Mouse (Mus musculus) common myeloid progenitor, adult 5-6 weeks (primary cell): ENCODE measurements around the gene Dennd4a. TPM values are rescaled to one million over a fixed set of nuclear protein-coding genes. Genes with fewer than 3 reads are reported as not detected.

Source experiments
- ATAC-seq: replicated peaks from 2 replicates; pipeline ENCODE4 v1.8.0; 2016; ENCODE audit warnings: low read depth, mild to moderate bottlenecking, moderate TSS enrichment, inconsistent platforms; ENCODE audit not compliant: poor library complexity, severe bottlenecking
- total RNA-seq: library from RNA; stranded (forward); fragments of 200-1000, 187-1606 nt; gene quantifications from 2 replicates; pipeline ENCODE4 v1.2.3, GENCODE M21; 2017

Gene Dennd4a
- total RNA-seq, 1 experiment from 2014 or later, result 49.2 TPM

DNA sequence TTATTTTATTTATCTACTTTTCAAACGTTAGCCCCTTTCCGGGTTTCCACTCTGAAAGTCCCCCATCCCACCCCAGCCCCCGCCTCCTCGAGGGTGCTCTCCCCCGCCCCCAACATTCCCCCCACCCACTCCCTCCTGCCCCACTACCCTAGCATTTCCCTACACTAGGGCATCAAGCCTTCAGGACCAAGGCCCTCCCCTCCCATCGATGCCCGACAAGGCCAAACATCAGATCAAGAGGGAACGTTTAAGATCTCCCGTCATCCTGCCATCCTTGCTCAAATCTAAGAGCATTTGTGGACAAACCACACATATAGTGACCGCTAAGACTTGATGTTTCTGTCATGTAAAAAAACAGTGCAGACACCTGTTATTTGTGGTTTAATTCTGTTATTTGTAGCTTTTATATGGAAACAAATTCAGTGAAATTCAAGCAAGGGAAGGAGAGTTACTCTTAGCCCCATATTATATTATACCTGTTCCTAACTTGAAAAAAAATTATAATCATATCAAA, 21.2 kb upstream of the Dennd4a start:
- no peak for ATAC-seq

DNA sequence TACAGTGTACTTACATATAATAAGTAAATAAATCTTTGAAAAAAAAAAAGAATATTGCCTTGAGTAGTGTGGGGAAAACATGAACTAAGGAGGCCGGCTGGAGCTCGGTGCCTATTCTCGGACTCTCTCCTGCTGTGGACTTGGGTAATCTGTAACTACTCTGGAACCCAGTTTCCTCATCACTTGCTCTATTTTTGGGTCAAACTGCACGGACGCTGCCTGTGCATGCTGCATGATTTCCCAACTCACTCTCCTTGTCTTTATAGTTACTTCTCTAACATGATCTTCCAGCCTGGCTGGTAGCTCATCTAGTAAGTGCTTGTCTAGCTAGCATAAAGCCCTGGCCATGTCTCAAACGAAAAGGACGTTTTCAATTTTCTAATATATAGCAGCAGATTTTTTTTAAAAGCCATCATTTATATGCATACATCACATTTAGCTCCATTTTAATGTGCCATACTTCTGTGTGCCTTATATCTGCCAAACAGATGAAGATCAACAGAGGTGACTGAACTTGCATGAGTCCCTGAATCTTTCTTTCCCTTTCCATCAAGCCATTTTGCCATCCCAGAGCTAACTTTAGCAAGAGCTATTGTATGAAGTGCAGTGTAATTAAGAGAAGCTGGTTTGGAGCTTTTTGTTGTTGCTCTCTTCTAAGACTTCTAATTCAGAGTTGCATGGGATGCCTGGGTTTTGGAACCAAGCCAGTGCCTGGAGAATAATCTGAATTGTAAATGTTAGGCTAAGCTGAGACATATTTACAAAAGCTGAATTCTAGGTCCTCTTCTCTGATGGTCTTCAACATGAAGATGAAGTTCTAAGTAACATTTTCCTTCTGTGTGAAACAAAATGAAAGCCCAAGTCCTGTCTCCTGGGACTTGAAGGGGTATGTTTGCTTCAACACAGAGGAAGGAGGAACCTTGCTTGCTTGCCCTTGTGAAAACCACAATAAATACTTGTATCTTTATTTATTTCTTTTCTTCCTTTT, 20.2 kb upstream of the Dennd4a start:
- ATAC-seq, result 0 out of 2 replicates have a peak, but pooled peaks have one; percentile 16

DNA sequence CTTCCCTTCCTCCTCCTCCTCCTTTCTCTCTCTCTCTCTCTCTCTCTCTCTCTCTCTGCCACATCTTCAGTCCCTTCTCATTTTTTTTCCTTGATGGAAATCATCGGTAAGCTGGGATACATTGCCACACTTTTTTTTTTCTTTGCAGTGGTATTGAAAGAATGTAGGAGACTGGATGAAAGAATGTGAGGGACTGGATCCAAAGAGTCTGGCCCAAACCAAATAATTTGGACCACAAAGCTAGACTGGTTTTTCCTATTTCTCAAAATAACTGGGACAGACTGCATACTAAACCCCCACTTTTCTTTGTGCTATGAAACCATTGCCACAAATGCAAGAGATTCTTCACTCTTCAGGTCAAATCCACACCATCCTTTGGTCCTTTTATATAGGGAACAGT, 19.5 kb upstream of the Dennd4a start:
- no peak for ATAC-seq

DNA sequence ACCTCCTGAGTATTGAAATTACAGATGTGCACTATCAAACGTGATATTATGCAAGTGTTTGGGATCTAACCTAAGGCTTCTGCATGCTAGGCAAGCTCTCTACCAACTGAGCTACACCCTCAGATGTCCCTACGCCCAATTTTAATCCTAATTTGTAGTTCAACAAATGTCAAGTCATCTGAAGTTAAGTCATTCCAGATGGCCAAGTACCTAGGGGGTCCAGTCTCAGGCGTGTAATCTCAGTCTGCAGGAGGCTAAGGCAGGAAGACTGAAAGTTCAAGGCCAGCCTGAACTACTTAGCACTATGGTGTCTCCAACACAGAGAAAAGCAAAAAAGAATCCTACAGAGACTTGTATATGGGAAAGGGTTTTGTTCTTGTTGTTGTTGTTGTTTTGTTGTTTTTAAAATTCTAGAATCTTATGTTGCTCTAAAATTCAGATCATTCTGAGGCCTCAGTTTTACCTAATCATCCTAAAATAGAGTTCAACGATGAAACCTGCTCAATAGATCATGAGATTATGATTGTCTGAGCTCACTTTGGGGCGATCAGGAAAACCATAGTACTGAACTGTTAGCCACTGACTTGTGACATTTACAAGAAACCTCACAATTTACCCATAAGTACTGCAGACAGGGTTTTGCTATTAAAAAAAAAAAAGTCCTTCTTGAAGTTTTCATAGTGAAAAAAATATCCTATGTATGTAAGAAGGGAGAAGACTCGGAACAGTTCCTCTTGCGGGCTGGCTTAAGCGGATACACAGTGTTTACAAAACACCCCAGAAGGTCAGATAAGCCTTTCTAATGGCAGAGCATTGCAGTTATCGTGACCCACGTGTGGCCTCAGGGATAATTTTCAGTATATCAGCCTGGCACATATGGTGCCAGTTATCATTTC, 18.5 kb upstream of the Dennd4a start:
- ATAC-seq, result peak; percentile 67

DNA sequence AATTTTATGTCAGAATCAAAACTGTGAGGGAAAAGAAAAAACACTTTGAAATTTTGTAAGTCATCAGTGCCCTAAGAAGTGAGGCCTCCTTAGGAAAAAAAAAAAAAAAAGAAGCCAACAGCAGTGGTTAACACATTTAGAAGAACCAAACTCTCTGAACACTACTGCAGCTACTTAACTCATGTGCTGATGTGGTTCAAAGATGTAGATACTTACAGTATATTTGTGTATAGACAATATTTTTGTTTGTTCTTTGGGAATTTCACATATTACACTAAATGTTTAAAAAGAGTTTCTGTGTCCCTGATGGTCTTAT, 17.9 kb upstream of the Dennd4a start:
- ATAC-seq, result peak; percentile 13

DNA sequence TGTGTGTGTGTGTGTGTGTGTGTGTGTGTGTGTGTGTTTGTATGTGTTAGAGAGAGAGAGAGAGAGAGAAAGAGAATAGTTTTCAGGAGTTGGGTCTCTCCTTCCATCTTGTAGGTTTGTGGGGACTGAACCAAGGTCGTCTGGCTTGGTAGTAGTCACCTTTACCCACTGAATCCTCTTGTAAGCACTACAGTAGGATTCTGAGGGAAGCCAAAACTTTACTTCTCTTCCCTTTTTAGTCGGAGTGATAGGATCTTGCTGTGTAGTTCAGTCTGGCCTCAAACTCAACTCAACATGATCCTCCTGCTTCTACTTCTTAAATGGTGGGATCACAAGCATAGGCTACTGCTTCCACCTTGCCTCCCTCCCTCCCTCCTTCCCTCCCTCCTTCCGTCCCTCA, 17.3 kb upstream of the Dennd4a start:
- no peak for ATAC-seq

DNA sequence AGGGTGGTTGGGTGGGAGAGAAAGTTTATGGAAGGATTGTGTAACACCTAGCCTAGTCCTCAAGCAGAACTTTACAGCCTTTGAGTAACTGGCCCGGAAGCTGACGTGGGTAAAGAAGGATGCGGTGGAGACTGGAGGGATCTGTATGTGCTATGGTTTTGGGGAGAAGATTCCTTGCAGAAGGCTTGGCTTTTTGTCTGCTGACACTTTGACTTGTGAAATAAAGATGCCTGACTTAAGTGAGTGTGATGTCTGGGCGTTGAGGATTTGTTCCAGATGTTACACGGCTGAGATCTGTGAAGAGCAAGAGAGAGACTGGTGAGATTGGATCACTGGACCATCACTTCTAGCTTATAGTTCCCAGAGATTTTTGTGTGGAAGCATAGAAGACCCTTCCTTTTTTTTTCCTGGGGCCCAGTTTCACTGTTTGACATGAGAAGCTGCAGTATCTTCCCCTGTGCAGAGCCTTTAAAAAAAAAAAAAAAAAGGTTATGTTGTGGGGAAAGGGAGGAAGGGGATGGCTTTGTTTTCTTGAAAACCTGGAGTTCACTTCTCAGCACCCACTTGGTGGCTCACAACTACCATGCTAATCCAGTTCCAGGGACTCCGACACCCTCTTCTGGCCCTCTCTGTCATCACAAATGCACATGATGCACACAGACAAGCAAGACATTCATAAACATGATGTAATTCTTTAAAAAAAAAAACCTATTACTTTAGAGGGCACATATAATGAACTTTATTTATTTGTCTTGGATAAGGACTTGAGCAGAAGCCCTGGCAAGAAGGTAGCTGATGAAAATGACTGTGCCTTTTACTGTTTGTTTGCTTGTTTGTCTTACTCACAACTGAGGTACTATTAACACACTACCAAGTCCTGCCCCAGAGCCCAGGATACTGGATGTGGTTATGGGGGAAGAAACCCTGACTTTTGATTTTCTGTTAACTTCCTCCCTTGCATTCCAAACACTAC, 16.4 kb upstream of the Dennd4a start:
- no peak for ATAC-seq

DNA sequence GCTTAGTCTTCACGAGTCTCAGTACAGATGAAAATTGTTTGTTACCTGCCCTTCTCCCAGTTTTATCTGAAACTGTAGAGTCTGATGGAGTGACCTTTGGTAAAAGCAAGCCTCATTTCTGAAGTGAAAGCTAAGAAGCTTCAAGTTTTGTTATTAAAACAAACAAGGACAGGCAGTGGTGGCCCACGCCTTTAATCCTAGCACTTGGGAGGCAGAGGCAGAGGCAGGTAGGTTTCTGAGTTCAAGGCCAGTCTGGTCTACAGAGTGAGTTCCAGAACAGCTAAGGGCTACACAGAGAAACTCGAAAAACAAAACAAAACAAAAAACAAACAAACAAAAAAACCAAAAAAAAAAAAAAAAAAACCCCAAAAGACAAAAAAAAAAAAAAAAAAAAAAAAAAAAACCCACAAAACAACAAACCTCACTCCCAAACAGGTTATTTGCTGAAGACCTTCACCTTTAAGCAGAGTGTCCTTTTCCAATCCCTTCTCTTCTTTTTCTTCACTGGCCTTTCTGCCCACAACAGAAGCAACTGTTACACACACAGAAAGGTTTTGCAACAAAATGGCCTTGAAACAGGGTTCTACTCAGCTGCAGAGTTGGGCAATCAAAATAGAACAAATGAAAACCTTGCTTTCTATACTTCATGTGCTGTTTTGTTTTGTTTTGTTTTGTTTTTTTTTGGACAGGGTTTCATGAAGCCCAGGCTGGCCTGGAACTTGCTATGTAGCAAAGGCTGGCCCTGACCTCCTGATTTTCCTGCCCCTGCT, 15.1 kb upstream of the Dennd4a start:
- no peak for ATAC-seq

DNA sequence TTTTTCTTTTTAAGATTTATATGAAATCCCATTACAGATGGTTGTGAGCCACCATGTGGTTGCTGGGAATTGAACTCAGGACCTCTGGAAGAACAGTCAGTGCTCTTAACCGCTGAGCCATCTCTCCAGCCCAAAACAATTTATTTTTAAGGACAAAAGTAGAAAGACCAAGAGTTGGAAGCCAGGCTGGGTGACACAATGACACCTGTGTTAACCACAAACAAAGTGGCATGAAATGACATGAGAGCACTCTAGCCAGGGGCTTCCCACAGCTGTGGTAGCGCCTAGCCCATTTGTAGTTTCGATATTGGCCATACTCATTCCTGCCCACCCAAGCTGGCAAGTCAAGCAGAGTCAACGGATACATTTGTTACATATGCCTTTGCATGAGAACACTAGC, 13.7 kb upstream of the Dennd4a start:
- ATAC-seq, result no peak

DNA sequence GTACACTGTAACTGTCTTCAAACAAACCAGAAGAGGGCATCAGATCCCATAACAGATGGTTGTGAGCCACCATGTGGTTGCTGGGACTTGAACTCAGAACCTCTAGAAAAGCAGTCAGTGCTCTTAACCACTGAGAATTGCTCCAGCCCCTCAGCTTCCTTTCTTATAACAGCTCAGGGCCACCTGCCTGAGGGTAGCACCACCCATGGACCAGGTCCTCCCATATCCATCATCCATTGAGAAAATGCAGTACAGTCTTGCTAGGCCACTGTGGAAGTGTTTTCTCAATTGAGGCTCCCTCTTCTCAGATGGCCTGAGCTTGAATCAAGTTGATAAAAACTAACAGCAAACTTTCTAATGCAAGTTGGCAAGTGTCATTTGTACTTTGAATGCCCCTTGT, 13.0 kb upstream of the Dennd4a start:
- no peak for ATAC-seq

DNA sequence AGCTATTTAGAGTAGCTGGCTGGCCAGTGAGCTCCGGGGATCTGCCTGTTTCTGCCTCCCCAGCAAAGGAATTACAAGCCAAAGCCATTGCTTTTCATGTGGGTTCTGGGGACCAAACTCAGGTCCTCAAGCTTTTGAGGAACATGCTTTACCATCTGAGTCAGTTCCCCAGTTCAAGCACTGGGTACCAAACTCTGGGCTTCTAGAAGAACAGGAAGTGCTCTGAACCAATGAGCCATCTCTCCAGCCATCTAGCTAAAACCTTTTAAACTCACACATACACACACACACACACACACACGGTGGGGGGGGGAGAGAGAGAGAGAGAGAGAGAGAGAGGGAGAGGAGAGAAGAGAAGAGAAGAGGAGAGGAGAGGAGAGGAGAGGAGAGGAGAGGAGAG, 12.3 kb upstream of the Dennd4a start:
- no peak for ATAC-seq

DNA sequence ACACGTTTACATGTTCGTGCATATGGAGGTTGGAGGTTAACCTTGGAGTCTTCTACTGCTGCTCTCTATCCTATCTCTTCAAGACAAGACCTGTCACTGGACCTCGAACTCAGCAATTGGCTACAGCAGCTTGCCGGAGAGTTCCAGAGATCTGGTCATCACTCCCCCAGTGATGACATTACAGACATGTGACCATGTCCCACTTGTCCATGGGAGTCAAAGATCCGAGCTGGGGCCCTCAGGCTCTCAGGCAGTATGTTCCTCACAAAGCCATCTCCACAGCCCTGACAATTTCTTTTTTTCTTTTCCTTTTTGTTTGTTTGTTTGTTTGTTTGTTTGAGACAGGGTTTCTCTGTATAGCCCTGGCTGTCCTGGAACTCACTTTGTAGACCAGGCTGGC, 11.6 kb upstream of the Dennd4a start:
- no peak for ATAC-seq

DNA sequence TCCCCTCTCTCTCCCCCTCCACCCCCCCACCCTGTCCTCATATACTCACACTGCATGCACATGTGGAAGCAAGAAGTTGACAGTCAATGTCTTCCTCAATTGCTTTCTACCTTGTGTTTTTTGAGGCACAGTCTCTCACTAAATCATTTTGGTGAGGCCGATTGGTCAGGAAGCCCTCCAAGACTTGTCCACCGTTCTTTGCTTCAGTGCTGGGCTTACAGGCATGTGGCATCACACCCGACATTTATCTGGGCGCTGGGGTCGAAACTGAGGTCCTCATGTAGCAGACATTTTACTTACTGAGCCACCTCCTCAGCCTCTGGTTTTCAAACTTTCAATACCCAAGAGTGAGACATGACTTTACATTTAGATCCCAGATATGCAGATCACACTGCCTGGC, 8.6 kb upstream of the Dennd4a start:
- no peak for ATAC-seq

DNA sequence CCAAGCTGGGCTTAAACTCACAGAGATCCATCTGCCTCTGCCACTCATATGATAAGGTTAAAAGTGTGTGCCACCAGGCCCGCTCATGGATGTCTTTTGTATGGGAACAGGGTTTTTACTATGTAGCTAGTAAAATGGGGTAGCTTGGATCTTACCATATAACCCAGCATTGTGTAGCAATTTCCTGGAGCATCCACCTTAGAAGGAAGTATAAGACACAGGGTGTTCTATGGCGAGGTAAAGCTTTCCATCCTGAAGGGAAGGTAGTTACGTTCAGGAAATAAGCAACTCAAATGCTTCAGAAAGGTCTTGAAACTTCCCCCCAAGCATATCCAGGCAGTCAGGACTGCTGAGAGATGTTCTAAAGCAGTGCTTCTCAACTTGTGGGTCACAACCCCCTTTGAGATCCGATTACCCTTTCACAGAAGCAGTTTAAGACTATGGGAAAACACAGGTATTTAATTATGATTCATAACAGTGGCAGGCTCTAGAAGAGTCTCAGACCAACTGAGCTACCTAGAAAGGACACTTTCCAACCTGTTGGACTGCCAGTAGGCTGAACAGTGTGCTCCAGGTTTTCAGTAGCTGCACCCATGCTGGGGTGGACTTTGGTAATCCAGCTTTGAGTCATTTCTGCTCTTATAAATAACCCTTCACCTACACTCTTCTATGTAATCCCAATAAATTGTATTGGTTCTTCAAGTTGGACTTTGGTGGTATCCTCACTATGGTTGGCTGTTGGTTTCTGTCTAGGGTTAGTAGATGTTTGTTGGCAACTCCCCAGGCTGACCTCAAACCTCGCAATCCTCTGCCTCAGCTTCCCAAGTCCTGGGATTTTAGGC, 7.5 kb upstream of the Dennd4a start:
- ATAC-seq, result no peak

DNA sequence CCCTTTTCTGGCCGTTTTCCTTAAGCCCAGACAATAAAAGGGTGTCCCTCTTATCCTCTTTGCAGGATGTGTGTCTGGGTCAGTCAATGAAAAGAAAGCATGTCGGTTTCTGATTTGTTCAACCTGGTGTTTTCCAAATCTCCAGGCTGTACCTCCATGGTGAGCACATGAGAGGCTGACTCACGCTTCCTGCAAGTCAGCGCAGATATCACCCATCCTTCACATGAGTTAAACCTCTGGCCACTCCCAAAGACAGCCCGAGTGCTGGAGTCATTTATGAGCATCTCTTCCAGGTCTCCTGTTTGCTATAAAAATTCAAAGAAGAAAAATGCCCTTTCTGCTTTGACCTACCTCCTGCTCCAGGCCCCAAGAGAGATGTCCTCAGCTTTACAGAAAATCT, 5.3 kb upstream of the Dennd4a start:
- no peak for ATAC-seq

DNA sequence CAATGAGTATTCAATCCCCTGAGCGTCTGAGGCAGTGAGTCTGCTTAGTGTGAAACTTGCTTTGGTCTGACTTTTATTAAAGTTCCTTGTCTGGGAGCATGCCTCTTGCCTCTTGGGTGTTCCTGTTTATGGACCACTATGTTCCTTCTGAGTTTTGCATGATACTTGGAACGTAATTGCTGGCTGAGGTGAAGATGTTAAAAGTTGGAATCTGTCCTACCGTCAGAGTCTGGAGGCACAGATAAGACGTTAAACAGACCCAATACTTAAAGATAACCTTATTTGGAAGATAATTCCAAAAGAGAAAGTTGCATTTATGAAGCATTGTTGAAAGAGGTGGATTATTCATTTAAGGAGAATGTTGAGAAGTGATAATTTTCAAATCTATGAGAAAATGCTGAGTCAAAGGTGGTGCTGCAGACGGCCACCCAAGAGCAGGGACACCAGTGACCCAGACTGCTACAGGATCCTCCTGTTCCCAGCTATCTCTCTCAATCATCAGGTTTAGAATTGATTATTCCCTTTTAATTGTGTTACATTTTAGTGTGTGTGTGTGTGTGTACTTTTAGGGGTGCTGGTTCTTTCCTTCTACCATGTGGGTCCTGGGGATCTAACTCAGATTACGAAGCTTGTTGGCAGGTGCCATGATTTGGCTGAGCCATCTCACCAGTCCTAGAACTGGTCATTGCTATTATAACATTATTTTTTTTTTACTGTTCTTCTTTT, 4.6 kb upstream of the Dennd4a start:
- no peak for ATAC-seq

DNA sequence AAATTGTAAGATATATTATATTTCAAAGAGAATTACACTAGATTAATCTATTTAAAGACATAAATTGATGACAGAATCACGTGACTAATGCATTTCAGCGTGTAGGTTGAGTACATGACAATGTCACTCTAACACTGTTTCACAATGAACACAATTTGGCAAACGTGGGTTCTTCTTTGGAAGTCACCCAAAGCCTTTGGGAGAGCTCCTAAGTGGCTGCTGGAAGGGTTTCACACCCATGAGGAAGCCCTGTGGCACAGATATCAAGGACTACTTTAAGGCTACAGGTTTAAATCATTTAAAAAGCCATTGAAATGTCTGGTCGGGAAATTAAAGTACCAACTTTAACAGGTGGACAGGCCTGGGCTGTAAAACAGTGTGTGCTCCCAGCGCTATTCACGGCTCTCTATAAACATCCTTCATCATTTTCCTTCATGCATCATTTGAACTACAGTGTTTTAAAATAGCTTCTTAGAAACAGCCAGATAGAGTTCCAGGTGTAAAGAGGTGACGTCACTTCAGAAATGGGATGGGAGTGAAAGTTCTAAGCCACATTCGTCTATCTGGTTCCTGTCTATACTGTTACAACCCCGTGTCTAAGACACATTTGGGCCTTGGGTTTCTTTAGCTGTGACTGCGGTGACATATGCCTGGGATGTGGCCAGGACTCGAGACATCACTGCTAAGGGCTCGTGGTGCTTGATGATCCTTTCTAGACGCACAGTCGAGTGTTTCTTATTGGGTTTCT, 3.9 kb upstream of the Dennd4a start:
- no peak for ATAC-seq
